Mouse (Mus musculus) MEL (cell line): Measurements from ENCODE around the gene Pigp. TPM values are rescaled to one million over a fixed set of nuclear protein-coding genes. Genes with fewer than 3 reads are reported as not detected.

ENCODE experiments used
- DNase-seq: peaks from one replicate; pipeline ENCODE4 v3.0.0; 2011; ENCODE audit warnings: low read depth, low spot score
- H3K27ac ChIP-seq: 2 replicates; pipeline ENCODE4 v1.5.1; 2012; ENCODE audit warnings: low read depth, mild to moderate bottlenecking, control low read depth, low read length, moderate library complexity; ENCODE audit not compliant: control insufficient read depth
- H3K27me3 ChIP-seq, 2 experiments: fragments of 150-350 bp in 1 of 2; sonication (generic) in 1 of 2; 2 replicates each; pipeline ENCODE4 v1.6.1; 2012; ENCODE audit warnings: low read length in 2 of 2, mild to moderate bottlenecking in 2 of 2, improper control_type of control experiment in 1 of 2, moderate library complexity in 1 of 2; ENCODE audit not compliant: insufficient read depth in 2 of 2, control insufficient read depth in 1 of 2
- H3K36me3 ChIP-seq, 2 experiments: 2 replicates each; pipeline ENCODE4 v1.6.1; 2012 to 2014; ENCODE audit warnings: low read length in 2 of 2, improper control_type of control experiment in 1 of 2, inconsistent platforms in 1 of 2, mild to moderate bottlenecking in 1 of 2; ENCODE audit not compliant: insufficient read depth in 2 of 2, control insufficient read depth in 1 of 2
- H3K4me1 ChIP-seq, 2 experiments: fragments of 150-350 bp in 1 of 2; sonication (generic) in 1 of 2; 2 replicates each; pipeline ENCODE4 v1.6.1; 2012; ENCODE audit warnings: low read length in 2 of 2, improper control_type of control experiment in 1 of 2, mild to moderate bottlenecking in 1 of 2; ENCODE audit not compliant: insufficient read depth in 2 of 2, control insufficient read depth in 1 of 2
- H3K4me3 ChIP-seq, 2 experiments: fragments of 150-350 bp in 1 of 2; sonication (generic) in 1 of 2; 2 replicates each; pipeline ENCODE4 v1.5.1; 2012; ENCODE audit warnings: low read depth in 2 of 2, low read length in 2 of 2, mild to moderate bottlenecking in 2 of 2, moderate library complexity in 2 of 2, control low read depth in 1 of 2, improper control_type of control experiment in 1 of 2; ENCODE audit not compliant: control insufficient read depth in 1 of 2, insufficient read depth in 1 of 2
- H3K79me2 ChIP-seq: 2 replicates; pipeline ENCODE4 v1.6.1; 2012; ENCODE audit warnings: mild to moderate bottlenecking, low read length, moderate library complexity; ENCODE audit not compliant: control insufficient read depth, poor library complexity, insufficient read depth
- H3K9ac ChIP-seq: 2 replicates; pipeline ENCODE4 v1.6.1; 2012; ENCODE audit warnings: low read depth, mild to moderate bottlenecking, control low read depth, low read length, moderate library complexity; ENCODE audit not compliant: control insufficient read depth, poor library complexity, severe bottlenecking
- H3K9me3 ChIP-seq: fragments of 150-350 bp; sonication (generic); replicated peaks from 2 replicates; pipeline ENCODE4 v1.6.1; 2012; ENCODE audit warnings: mild to moderate bottlenecking, low read length, improper control_type of control experiment, moderate library complexity; ENCODE audit not compliant: insufficient read depth
- CHD1 ChIP-seq: IDR thresholded peaks from 2 replicates; pipeline ENCODE4 v1.6.1; 2012; ENCODE audit warnings: low read depth, mild to moderate bottlenecking, inconsistent platforms, low read length, improper control_type of control experiment
- CTCF ChIP-seq, 3 experiments: IDR thresholded peaks in 2 of 3; conservative IDR thresholded peaks in 1 of 3; 2 replicates each; pipeline ENCODE4 v1.5.1; 2011 to 2012; ENCODE audit warnings: low read length in 3 of 3, low read depth in 2 of 3, mild to moderate bottlenecking in 2 of 3, improper control_type of control experiment in 1 of 3, inconsistent platforms in 1 of 3, mixed read lengths in 1 of 3, moderate library complexity in 1 of 3; ENCODE audit not compliant: control insufficient read depth in 1 of 3, insufficient read depth in 1 of 3, poor library complexity in 1 of 3, severe bottlenecking in 1 of 3
- ELF1 ChIP-seq: IDR thresholded peaks from 2 replicates; pipeline ENCODE4 v1.6.1; 2014; ENCODE audit warnings: low read depth, mild to moderate bottlenecking, inconsistent platforms, low read length, improper control_type of control experiment, moderate library complexity
- GABPA ChIP-seq: IDR thresholded peaks from 2 replicates; pipeline ENCODE4 v1.6.1; 2012; ENCODE audit warnings: low read depth, mild to moderate bottlenecking, inconsistent platforms, low read length, improper control_type of control experiment, moderate library complexity
- HCFC1 ChIP-seq: IDR thresholded peaks from 2 replicates; pipeline ENCODE4 v1.6.1; 2012; ENCODE audit warnings: low read depth, mild to moderate bottlenecking, inconsistent platforms, low read length, improper control_type of control experiment, moderate library complexity
- MAFK ChIP-seq: IDR thresholded peaks from 2 replicates; pipeline ENCODE4 v1.6.1; 2011; ENCODE audit warnings: low read depth, mild to moderate bottlenecking, low read length, improper control_type of control experiment, borderline replicate concordance
- MAX ChIP-seq: IDR thresholded peaks from 2 replicates; pipeline ENCODE4 v1.6.1; 2011; ENCODE audit warnings: low read length, improper control_type of control experiment
- MXI1 ChIP-seq: IDR thresholded peaks from 2 replicates; pipeline ENCODE4 v1.6.1; 2011; ENCODE audit warnings: mild to moderate bottlenecking, low read depth, low read length, improper control_type of control experiment
- MYC ChIP-seq: IDR thresholded peaks from 2 replicates; pipeline ENCODE4 v1.6.1; 2011; ENCODE audit warnings: low read depth, mild to moderate bottlenecking, low read length, improper control_type of control experiment, moderate library complexity
- NRF1 ChIP-seq: IDR thresholded peaks from 2 replicates; pipeline ENCODE4 v1.6.1; 2014; ENCODE audit warnings: low read depth, mild to moderate bottlenecking, inconsistent platforms, low read length, improper control_type of control experiment, moderate library complexity; ENCODE audit not compliant: poor library complexity, insufficient read depth, severe bottlenecking
- POLR2A ChIP-seq, 2 experiments: IDR thresholded peaks; 2 replicates each; pipeline ENCODE4 v1.6.1; 2011 to 2012; ENCODE audit warnings: low read length in 2 of 2, mild to moderate bottlenecking in 2 of 2, control low read depth in 1 of 2, improper control_type of control experiment in 1 of 2, low read depth in 1 of 2, moderate library complexity in 1 of 2; ENCODE audit not compliant: control insufficient read depth in 1 of 2, insufficient read depth in 1 of 2, poor library complexity in 1 of 2
- POLR2AphosphoS5 ChIP-seq: IDR thresholded peaks from 2 replicates; pipeline ENCODE4 v1.6.1; 2012; ENCODE audit warnings: low read depth, borderline replicate concordance, mild to moderate bottlenecking, inconsistent platforms, low read length, moderate library complexity, mixed read lengths
- RAD21 ChIP-seq: IDR thresholded peaks from 2 replicates; pipeline ENCODE4 v1.6.1; 2011; ENCODE audit warnings: mild to moderate bottlenecking, low read depth, low read length, improper control_type of control experiment
- RCOR1 ChIP-seq: IDR thresholded peaks from 2 replicates; pipeline ENCODE4 v1.6.1; 2012; ENCODE audit warnings: low read depth, mild to moderate bottlenecking, inconsistent platforms, low read length, improper control_type of control experiment
- SMC3 ChIP-seq: IDR thresholded peaks from 2 replicates; pipeline ENCODE4 v1.6.1; 2011; ENCODE audit warnings: low read depth, low read length, improper control_type of control experiment
- TAL1 ChIP-seq: IDR thresholded peaks from 2 replicates; pipeline ENCODE4 v1.6.1; 2012; ENCODE audit warnings: mild to moderate bottlenecking, inconsistent platforms, low read length, moderate library complexity, mixed read lengths
- TBP ChIP-seq: IDR thresholded peaks from 2 replicates; pipeline ENCODE4 v1.8.0; 2011; ENCODE audit warnings: low read depth, low read length, improper control_type of control experiment
- TCF12 ChIP-seq: IDR thresholded peaks from 2 replicates; pipeline ENCODE4 v1.6.1; 2014; ENCODE audit warnings: low read depth, mild to moderate bottlenecking, inconsistent platforms, low read length, improper control_type of control experiment, moderate library complexity
- USF1 ChIP-seq: IDR thresholded peaks from 2 replicates; pipeline ENCODE4 v1.6.1; 2014; ENCODE audit warnings: low read depth, mild to moderate bottlenecking, inconsistent platforms, low read length, improper control_type of control experiment, moderate library complexity
- ZC3H11A ChIP-seq: IDR thresholded peaks from 2 replicates; pipeline ENCODE4 v1.6.1; 2012; ENCODE audit warnings: low read depth, mild to moderate bottlenecking, inconsistent platforms, low read length, improper control_type of control experiment
- ZKSCAN1 ChIP-seq: IDR thresholded peaks from 2 replicates; pipeline ENCODE4 v1.6.1; 2012; ENCODE audit warnings: low read depth, mild to moderate bottlenecking, inconsistent platforms, low read length, improper control_type of control experiment, moderate library complexity
- polyA plus RNA-seq, 2 experiments: library from polyadenylated mRNA; stranded (reverse) in 1 of 2; unstranded in 1 of 2; fragments of >175 nt in 1 of 2; fragments of >200 nt in 1 of 2; gene quantifications; 2 replicates each; pipeline versions ENCODE4 v1.2.1 to v1.2.4; 2012; ENCODE audit warnings: low replicate concordance in 2 of 2, low read depth in 1 of 2; ENCODE audit not compliant: insufficient read length in 2 of 2, insufficient read depth in 1 of 2, missing spikeins in 1 of 2
- total RNA-seq: library from RNA; depleted of rRNA; stranded (reverse); fragments of 300-350 nt; gene quantifications from 2 replicates; pipeline ENCODE4 v1.2.3, GENCODE M21; 2012; rRNA removed

Gene Pigp
- total RNA-seq, result 27.1 and 33.9 TPM in 2 replicates
- 10 to 100 TPM in 1 of 2 experiments, not detected in 1; 47.3 TPM for polyA plus RNA-seq

- peaks cover 10 to 24% of the 10 kb centered on the region in 2 experiments for H3K4me1 ChIP-seq
- H3K9ac ChIP-seq, result peak within 1 kb of the TSS; percentile 86
- no peak for TF ChIP-seq GABPA
- TF ChIP-seq MXI1, result peak; percentile 8
- TF ChIP-seq HCFC1, result 0 out of 2 replicates have a peak, but pooled peaks have one; percentile 25
- TF ChIP-seq POLR2A (IDR thresholded peaks at IDR 0.05; ENCODE audit: control insufficient read depth in 1 of 2, insufficient read depth in 1 of 2, low read depth in 1 of 2, low read length in 2 of 2, poor library complexity in 1 of 2), result no peak
- TF ChIP-seq TBP, result 0 out of 2 replicates have a peak, but pooled peaks have one; percentile 27
- TF ChIP-seq RAD21, result no peak
- no peak for TF ChIP-seq POLR2AphosphoS5
- no peak for TF ChIP-seq TCF12
- TF ChIP-seq TAL1, result no peak
- TF ChIP-seq CTCF (IDR thresholded peaks at IDR 0.05 in 2 of 3, conservative IDR thresholded peaks at IDR 0.05 in 1 of 3; ENCODE audit: control insufficient read depth in 1 of 3, insufficient read depth in 1 of 3, low read depth in 2 of 3, low read length in 3 of 3, poor library complexity in 1 of 3, severe bottlenecking in 1 of 3), result no peak
- no peak for TF ChIP-seq SMC3
- TF ChIP-seq MYC, result no peak
- TF ChIP-seq CHD1, result no peak
- TF ChIP-seq ELF1, result no peak
- no peak for TF ChIP-seq MAFK
- TF ChIP-seq NRF1, result peak; percentile 83
- TF ChIP-seq, all 39 proteins: peak for 4
- peaks cover 42% of the 10 kb centered on the region for H3K79me2 ChIP-seq
- peak; percentile 87 for DNase-seq
- H3K36me3 ChIP-seq, result peaks cover 0 to 36% of the 10 kb centered on the region in 2 experiments; a peak in 2 of 4 replicates
- H3K27ac ChIP-seq, result peak within 1 kb of the TSS; percentile 80
- H3K27me3 ChIP-seq, result no peaks in the 10 kb centered on the region
- no peaks in the 10 kb centered on the region for H3K9me3 ChIP-seq
- H3K4me3 ChIP-seq, result peak within 1 kb of the TSS; percentile 75 to 95
Observed at GRCm38 (mm10) chr16:94371301-94371931, at the start of gene Pigp. Gene Pigp (minus strand): TSS chr16:94371842.

GRCm38 (mm10) chr16:94420498-94420897, 48.9 kb upstream of the Pigp start:
- H3K36me3 ChIP-seq, result peaks cover 0 to 35% of the 10 kb centered on the region in 2 experiments; a peak in 2 of 4 replicates
- H3K9me3 ChIP-seq, result no peaks in the 10 kb centered on the region
- TF ChIP-seq CHD1, result no peak
- TF ChIP-seq MAX, result no peak
- TF ChIP-seq ZC3H11A, result no peak
- TF ChIP-seq RAD21, result peak; percentile 37
- TF ChIP-seq ZKSCAN1, result no peak
- TF ChIP-seq SMC3, result peak; percentile 15; the same call in 1 of the 2 replicates
- no peak for TF ChIP-seq GABPA
- TF ChIP-seq TAL1, result no peak
- TF ChIP-seq USF1, result no peak
- peak; percentile 56 to 71 (median 66) for TF ChIP-seq CTCF (IDR thresholded peaks at IDR 0.05 in 2 of 3, conservative IDR thresholded peaks at IDR 0.05 in 1 of 3; ENCODE audit: control insufficient read depth in 1 of 3, insufficient read depth in 1 of 3, low read depth in 2 of 3, low read length in 3 of 3, poor library complexity in 1 of 3, severe bottlenecking in 1 of 3)
- no peak for TF ChIP-seq RCOR1
- no peak overlapping the region for H3K9ac ChIP-seq
- H3K27ac ChIP-seq, result no peak overlapping the region
- peak; percentile 59 for DNase-seq
- no peaks in the 10 kb centered on the region for H3K79me2 ChIP-seq
- no peaks in the 10 kb centered on the region for H3K27me3 ChIP-seq
- no peak overlapping the region for H3K4me3 ChIP-seq
- H3K4me1 ChIP-seq, result no peaks in the 10 kb centered on the region
